Mouse (Mus musculus) monocyte, adult 5-6 weeks (primary cell): Measurements from ENCODE around the gene Sf3a3. TPM values are rescaled to one million over a fixed set of nuclear protein-coding genes. Genes with fewer than 3 reads are reported as not detected.

ENCODE experiments used
- ATAC-seq: fragments of 153-309, 156-312 bp; replicated peaks from 2 replicates; pipeline ENCODE4 v1.8.0; 2017; ENCODE audit warnings: mild to moderate bottlenecking; ENCODE audit not compliant: low TSS enrichment, insufficient number of reproducible peaks, severe bottlenecking, poor library complexity, low FRiP score
- total RNA-seq: library from RNA; stranded (forward); fragments of 200-1000, 200-491, 200-594 nt; gene quantifications from 3 replicates; pipeline ENCODE4 v1.2.3, GENCODE M21; 2017

Sf3a3 gene
- total RNA-seq = 67.5 to 99.3 TPM (median 98.8 TPM) in 3 replicates

- peak; percentile 94 for ATAC-seq
Observed at GRCm38 (mm10) chr4:124714545-124715481, at the start of gene Sf3a3. Gene Sf3a3, plus strand, starts transcription at chr4:124714776.

- ATAC-seq = no peak
Observed at GRCm38 (mm10) chr4:124667476-124668033, 47.0 kb upstream of the Sf3a3 start.

- ATAC-seq = no peak
Observed at GRCm38 (mm10) chr4:124668078-124668477, 46.5 kb upstream of the Sf3a3 start.

GRCm38 (mm10) chr4:124670232-124670631, 44.3 kb upstream of the Sf3a3 start:
- ATAC-seq = no peak

- no peak for ATAC-seq
Observed at GRCm38 (mm10) chr4:124671583-124671982, 43.0 kb upstream of the Sf3a3 start.

GRCm38 (mm10) chr4:124672347-124673320, 41.9 kb upstream of the Sf3a3 start:
- no peak for ATAC-seq

- no peak for ATAC-seq
Observed at GRCm38 (mm10) chr4:124674334-124675032, 40.1 kb upstream of the Sf3a3 start.

GRCm38 (mm10) chr4:124675037-124675436, 39.5 kb upstream of the Sf3a3 start:
- no peak for ATAC-seq

GRCm38 (mm10) chr4:124675958-124676357, 38.6 kb upstream of the Sf3a3 start:
- no peak for ATAC-seq

GRCm38 (mm10) chr4:124682270-124682669, 32.3 kb upstream of the Sf3a3 start:
- ATAC-seq = no peak

- ATAC-seq = no peak
Observed at GRCm38 (mm10) chr4:124683474-124683873, 31.1 kb upstream of the Sf3a3 start.

GRCm38 (mm10) chr4:124685004-124685403, 29.6 kb upstream of the Sf3a3 start:
- no peak for ATAC-seq

GRCm38 (mm10) chr4:124685453-124685852, 29.1 kb upstream of the Sf3a3 start:
- no peak for ATAC-seq

GRCm38 (mm10) chr4:124685897-124686402, 28.6 kb upstream of the Sf3a3 start:
- no peak for ATAC-seq

- no peak for ATAC-seq
Observed at GRCm38 (mm10) chr4:124691455-124691854, 23.1 kb upstream of the Sf3a3 start.

GRCm38 (mm10) chr4:124692416-124692861, 22.1 kb upstream of the Sf3a3 start:
- no peak for ATAC-seq

- peak; percentile 95 for ATAC-seq
Observed at GRCm38 (mm10) chr4:124693135-124693894, 21.3 kb upstream of the Sf3a3 start, which contains the start of gene Utp11. Gene Utp11, minus strand, starts transcription at chr4:124693600.
